Mouse (Mus musculus) left cerebral cortex, postnatal 10 days (tissue): ENCODE results near the gene Adcy1. TPM values are rescaled to one million over a fixed set of nuclear protein-coding genes. Genes with fewer than 3 reads are reported as not detected.

Source experiments
- DNase-seq, 2 experiments: peaks; one replicate each; pipeline ENCODE4 v3.0.0; 2021 to 2022; ENCODE audit warnings: low spot score in 2 of 2, mixed read lengths in 1 of 2; ENCODE audit errors: extremely low spot score in 1 of 2
- intact Hi-C: fragments of 180-260 bp; cut with DNase I; formaldehyde crosslinking; loops from one replicate; pipeline ENCODE4 v1.15.1; 2025
- total RNA-seq, 2 experiments: library from RNA; stranded (reverse); gene quantifications; 2 replicates each; pipeline ENCODE4 v1.2.3; 2021

Gene Adcy1
- total RNA-seq: 100 to 1,000 TPM; 428 to 485 TPM

DNA sequence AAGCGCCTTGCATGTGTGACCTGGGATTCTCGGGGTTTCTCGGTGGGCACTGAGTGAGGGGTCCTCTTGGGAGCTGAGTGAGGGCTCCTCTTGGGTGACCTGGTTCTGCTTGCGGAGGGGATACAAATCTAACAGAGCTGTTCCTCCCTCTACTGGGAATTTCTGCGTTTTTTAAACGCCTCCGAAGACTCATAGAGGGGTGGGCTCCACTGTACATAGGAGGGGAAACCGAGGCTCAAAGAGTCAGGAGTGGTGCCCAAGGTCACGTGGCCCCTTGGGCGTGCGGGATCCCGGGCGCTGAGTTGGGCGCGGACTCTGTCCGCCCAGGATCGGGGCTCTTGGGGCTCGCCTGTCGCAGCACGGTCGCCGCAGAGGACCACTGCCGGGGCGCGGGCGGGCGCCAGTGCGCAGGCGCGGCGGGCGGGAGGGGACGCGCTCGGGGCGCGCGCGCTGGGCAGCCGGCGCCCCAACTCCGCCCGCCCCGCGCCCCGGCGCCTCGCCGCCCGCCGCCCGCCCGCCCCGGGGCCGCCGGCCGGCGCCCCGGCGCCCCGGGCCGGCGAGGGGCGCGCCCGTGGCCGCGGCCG lies at the start of gene Adcy1:
TSS of gene Adcy1 (plus strand) at position 489 of the 584 bp plus-strand sequence.
- DNase-seq: peak in 1 of 2 experiments; percentile 75
- intact Hi-C loops: loop anchor here (5.0 to 10.0 kb wide), 2 partner anchors 51 to 408 kb away; partner anchors contain the start of gene Ramp3

DNA sequence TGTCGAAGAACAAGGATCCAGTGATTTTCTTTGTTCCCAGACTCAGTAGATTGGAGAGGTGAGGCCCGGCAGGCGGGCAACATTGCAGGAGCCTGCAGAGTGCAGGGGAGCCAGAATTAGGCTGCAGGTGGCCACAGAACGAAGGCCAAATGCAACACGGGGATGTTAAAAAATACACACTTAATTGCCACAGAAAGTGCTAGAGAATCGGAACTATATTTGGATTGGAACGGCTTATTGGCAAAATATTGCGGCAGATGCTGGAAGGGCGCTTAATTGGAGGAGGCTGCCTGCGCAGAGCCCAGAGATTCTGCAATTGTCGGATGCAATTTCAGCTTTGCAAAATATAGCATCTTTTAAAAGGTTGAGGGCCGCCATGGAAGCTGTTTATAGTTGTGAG lies 46.4 kb upstream of the Adcy1 start:
- peak in 1 of 2 experiments; percentile 56 for DNase-seq
- intact Hi-C loops: no loop called here

DNA sequence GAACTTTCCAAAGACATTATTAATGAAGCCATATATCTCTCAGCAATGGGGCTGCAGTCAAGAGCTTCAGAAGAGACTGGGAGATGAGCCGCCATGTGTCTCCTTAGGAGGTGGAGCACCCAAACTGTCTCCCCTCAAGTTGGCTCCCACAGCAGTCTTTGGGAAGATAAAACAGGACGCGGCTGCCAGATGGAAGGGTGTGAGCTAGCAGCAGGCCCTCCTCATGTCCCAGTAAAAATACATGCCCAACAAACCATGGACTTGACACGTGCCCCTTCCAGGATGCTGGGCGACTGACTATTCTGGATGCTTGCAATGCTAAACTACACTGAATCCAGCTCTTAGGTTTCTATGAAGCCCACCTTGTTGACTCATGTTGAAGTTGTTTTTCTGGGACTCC lies 45.2 kb upstream of the Adcy1 start:
- intact Hi-C loops: no loop called here
- DNase-seq: peak; percentile 38 to 45

DNA sequence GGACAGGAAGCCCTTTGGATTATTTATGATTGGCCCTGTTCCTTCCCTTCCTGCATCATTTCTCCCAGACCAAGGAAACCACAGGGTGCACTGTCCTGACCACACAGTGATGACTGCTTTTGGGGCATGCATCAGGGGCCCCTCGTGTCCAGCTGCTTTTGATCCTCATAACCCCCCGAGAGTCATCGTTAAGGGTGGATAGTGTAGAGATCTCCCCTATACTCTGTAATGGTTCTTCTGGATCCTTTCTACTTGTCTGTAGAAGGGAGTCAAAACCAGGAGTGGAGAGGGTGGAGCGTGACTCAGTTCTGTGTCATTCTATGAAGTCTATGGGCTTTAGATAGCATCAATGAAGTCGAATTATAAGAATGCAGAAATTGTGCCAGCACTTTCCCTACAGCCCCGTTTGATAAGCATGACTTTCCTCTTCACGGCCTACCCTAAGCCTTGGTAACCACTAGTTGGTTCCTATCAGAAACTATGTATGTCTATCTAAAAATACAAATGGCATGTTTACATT lies 44.2 kb upstream of the Adcy1 start:
- no peak for DNase-seq
- intact Hi-C loops: no loop called here

DNA sequence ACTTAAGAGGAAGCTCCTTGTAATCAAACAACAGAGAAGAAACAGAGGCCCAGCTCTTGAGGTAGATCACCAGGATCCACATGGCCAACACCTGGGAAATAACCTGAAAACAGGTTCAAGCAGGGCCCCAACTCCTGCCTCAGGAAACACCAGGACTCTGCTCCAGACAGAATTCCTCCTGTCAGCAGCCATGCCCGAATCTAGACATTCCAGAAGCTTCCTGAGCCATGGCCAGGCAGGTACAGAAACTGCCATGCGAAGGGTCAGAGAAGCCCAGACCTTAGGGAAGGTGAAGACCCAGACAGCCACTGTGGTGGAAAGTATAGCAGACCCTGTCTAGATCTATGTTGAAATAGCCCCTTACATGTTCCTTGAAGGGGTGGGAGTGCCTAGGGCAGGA lies 30.2 kb upstream of the Adcy1 start:
- no peak for DNase-seq
- intact Hi-C loops: no loop called here

DNA sequence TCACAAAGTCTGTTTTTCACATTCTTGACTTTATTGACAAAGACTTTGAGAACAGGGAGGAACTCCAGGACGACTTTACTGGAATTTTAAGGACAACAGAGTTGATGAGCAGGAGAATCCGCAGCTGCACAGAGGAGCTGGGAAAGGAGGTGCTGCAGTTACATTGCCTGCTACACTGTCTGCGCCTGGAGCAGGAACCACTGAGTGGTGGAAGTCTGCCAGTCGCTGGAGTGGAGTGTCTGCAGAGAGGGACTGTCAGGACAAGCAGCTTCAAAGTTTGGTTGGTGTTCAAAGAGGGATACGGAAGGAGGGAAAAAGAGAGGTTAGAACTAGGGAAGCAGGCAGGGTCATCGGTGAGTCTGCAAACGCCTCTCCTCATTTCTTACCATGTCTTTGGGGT lies 23.6 kb upstream of the Adcy1 start:
- peak in 1 of 2 experiments; percentile 57 for DNase-seq
- intact Hi-C loops: no loop called here

DNA sequence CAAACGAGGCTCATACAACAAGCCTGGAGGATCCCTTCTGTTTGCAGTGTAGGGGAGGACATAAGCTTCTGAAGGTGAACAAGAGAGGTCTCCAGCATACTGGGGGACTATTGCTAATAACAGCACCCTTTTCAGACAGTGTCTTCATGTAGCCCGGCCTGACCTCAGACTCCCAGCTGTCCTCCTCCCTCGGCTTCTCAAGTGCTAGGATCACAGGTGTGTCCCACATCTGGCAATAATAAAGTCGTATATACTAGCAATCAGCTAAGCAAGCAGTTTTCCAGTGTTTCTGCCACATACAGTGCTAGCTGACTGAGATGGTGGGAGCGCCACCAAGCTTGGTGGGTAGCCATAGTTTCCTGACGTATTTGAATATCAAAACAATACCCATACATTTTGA lies 22.5 kb upstream of the Adcy1 start:
- intact Hi-C loops: no loop called here
- DNase-seq: no peak

DNA sequence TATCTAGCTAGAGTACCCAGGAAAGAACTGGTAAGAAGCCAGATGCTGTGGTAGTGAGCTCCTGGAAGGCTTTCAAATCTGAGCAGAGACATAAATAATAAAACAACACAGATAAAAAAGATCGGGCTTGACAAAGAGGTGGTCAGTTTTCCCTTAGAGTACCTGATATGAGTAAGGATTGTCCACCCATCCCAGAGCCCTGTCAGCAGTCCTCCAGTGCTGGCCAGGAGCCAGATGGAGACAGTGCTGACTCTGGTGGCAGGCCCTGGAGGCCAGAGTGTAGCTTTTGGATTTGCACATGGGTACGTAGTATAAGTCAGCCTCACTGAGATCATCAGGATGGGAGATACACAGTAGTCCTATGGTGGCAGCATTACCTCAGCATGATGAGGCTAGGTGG lies 16.1 kb upstream of the Adcy1 start:
- DNase-seq: no peak
- intact Hi-C loops: no loop called here

DNA sequence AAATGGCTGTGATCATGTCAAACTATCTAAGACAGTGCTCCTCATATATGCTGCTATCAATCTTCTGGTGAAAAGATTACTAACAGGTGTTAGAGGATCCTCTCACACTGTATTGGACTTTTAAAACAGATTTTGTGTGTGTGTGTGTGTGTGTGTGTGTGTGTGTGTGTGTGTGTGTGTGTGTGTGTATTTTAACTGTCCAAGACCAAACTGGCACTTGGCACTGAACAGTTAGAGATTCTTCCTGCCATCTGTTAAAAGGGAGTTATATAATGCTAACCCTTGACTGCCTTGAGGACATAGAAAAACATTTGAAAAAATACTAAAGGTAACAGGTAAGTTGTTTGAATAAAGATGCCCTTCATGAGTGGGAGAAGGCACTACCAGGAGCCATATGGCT lies 15.7 kb upstream of the Adcy1 start:
- intact Hi-C loops: no loop called here

DNA sequence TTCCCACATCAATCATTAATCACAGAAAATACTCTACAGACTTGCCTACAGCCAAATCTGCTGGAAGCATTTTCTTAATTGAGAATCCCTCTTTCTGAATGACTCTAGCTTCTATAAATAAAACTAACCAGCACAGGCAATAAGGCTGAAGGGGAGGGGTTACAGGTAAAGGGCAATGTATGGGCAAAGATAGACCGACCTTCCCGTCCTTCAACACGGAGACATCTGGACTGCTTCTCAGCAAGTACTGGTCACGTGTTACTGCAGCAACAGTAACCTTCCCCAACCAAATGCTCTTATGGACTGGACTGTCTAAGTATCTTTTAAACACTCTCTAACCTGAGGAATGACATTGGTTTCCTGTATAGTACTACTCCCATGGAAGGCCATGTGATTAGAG lies 9.6 kb upstream of the Adcy1 start:
- intact Hi-C loops: no loop called here
- DNase-seq: no peak

More for the DNA sequence above, 15.7 kb upstream of the Adcy1 start:
- DNase-seq: no peak

DNA sequence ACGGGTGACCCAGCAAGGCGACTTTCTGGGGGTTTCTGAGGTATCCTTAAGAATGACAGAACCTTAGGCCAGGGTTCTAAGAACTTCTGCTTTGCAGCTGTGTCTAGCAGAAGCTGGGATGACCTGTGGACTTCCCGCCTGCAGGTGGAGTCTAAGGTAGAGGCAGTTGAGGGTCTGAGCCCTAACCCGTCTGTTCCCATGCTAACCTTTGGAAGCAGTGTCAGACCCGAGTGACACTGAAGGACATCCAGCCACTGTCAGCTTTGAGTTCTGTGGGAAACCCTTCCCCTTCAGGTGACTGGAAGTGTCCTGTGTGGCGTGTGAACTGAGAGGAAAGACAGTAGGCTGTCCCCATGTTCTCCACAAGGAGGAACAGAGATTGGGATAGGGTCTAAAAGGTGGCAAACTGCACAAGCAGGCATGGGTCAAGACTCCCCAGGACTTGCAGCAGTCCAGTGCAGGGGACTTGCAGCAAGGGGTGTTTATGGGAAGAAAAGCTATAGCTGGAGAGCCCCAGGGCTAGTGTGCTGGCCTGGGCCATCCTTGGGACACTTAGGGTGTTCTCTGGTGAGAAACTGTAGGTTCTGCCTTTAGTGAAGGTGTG lies 8.5 kb upstream of the Adcy1 start:
- intact Hi-C loops: no loop called here
- no peak for DNase-seq

DNA sequence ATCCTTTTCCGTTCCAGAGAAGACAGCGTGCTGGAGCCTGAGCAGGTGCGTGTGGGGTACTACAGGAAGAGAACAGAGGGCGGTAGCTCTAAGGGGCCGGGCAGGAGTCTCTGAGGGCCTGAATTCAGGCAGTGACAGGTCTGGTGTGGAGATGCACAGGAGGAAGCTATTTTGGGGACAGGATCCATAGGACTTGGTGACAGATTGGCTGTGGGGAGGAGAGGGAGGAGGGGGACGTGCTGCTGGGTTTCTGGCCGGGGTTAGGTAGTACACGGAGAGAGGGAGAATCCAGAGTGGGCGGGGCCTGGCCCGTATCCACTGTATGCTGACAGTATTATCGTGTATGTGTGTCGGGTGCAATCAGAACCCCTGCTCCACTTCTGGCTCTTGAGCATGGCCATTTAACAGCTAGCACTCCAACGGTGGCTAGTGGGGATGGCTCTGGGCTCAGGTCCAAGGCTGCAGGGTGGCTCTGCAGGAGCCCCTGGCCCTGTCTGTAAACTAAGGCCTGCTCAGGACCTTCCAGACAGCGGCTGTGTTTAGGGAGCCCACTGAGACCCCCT lies 7.8 kb upstream of the Adcy1 start:
- intact Hi-C loops: no loop called here
- peak; percentile 46 to 83 for DNase-seq

DNA sequence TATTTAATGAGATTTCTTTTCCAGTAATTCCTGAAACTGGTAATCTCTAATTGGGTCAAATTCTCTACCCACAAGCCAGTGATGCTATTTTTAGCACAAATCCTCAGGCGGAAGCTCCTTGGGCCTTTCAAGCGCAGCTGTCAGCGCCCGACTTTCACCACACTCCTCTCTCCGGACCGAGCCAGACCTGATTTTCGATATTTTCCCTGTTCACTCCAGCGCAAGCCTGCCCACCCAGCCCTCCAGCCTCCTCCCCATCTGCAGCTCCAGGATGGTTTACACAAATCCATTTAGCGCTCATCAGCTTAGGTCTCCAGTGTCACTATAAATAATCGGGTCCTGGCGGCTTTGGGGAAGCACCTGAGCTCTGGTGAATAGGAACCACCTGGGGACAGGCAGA lies 7.2 kb upstream of the Adcy1 start:
- intact Hi-C loops: no loop called here

DNA sequence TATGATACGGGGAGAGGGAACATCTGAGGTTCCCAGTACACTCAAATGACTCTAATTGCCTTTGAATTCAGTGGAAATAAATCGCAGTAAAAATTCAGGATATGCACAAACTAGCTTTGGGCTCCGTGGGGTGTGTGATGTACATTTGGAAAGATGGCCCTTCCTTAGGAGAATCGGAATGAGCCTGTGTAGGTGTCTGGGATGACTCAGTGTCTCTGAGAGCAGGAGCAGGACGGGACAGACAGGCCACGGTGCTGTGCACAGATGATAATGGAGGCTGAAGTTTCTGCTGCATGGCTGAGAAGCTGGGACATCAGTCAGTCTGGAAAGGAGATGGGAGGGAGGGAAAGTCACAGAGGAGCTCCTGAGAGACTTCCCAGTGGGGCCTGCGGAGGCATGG lies 5.5 kb upstream of the Adcy1 start:
- intact Hi-C loops: no loop called here

More for the DNA sequence above, 7.2 kb upstream of the Adcy1 start:
- peak in 1 of 2 experiments; percentile 53 for DNase-seq

DNA sequence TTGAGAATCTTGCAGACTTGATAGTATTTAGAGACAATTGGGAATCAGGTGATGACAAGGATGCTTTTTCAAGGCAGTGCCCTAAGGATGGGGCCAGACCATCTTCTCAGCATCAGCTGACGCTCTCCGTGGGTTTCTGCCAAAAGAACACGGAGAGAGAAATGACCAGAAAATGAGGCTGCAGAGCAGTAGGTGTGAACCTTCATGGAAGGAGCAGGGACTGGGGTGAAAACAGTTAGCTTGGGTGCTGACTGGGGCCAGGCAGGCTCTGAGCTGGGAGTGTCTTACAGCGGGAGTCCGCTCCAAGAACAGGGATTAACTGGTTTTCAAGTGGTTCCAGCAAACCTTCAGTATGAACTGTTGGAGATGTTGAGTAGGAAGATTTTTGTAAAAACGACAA lies 1.3 kb upstream of the Adcy1 start:
- intact Hi-C loops: loop anchor here (5.0 to 10.0 kb wide), 2 partner anchors 50 to 407 kb away; partner anchors contain the start of gene Ramp3
- no peak for DNase-seq

More for the DNA sequence above, 5.5 kb upstream of the Adcy1 start:
- no peak for DNase-seq

DNA sequence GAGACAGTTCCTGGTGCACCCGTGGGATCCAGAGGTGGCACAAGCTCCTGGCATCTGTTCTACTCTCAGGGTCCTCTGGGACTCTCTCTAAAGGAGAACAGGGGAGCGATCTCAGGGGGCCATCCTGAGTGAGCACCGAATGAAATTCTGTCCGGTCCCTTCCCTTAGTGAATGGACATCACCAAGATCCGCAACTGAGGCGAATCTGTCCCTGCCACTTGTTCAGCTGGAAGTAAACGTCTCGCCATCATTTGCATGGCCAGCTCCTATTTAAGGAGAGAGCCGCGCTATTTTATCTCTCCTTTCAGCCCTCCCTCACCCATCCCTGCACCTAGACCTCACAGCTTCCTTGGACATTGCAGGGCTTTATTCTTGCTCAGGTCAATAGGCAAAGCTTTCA lies 723 bp upstream of the Adcy1 start:
- intact Hi-C loops: loop anchor here (5.0 to 10.0 kb wide), 2 partner anchors 50 to 408 kb away; partner anchors contain the start of gene Ramp3
- DNase-seq: no peak

DNA sequence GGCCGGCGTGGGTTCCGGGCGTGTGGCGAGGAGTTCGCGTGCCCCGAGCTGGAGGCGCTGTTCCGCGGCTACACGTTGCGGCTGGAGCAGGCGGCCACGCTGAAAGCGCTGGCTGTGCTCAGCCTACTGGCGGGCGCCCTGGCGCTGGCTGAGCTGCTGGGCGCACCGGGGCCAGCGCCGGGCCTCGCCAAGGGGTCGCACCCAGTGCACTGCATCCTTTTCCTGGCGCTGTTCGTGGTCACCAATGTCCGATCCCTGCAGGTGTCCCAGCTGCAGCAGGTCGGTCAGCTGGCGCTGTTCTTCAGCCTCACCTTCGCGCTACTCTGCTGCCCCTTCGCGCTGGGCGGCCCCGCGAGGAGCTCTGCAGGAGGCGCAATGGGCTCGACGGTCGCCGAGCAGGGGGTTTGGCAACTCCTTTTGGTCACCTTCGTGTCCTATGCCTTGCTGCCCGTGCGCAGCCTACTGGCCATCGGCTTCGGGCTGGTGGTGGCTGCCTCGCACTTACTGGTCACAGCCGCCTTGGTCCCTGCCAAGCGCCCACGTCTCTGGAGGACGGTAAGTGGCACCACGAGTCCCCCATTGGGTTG lies 485 bp downstream of the Adcy1 start:
- intact Hi-C loops: loop anchor here (5.0 to 10.0 kb wide), 2 partner anchors 51 to 409 kb away; partner anchors contain the start of gene Ramp3
- peak in 1 of 2 experiments; percentile 57 for DNase-seq

DNA sequence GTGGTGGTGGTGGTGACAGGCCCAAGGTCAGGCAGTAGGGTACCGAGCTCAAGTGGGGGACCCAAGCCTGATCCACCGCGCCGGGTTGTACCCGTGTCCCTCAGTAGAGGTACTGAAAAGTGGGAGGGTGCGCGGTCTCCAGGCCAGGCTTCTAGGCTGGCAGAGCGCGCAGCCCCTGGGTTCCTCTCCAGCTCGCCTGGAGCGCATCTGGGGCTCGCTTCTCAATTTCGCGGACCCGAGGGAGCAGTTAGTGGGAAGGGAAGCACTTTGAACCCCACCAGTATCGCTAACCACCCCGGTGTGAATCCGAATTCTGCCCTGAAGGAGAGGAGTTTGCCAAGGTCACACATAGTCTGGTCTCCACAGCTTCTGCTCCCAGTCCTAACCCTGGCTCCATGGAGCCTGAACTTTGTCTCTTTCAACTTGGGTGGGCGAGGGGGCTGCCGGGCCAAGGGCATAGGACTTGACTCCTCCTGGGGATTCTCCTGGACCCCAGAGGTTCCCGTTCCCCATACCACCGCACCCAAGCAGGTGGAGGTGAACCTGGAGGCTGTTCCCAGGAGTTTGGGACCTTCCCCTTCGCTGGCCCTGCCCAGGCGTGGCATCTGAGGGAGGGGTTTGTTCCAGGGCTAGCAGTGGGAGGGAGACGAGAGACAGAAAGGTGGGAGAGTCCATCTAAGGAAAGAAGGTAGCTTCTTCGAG lies 1.3 kb downstream of the Adcy1 start:
- DNase-seq: no peak
- intact Hi-C loops: loop anchor here (5.0 to 10.0 kb wide), 2 partner anchors 52 to 410 kb away; partner anchors contain the start of gene Ramp3

DNA sequence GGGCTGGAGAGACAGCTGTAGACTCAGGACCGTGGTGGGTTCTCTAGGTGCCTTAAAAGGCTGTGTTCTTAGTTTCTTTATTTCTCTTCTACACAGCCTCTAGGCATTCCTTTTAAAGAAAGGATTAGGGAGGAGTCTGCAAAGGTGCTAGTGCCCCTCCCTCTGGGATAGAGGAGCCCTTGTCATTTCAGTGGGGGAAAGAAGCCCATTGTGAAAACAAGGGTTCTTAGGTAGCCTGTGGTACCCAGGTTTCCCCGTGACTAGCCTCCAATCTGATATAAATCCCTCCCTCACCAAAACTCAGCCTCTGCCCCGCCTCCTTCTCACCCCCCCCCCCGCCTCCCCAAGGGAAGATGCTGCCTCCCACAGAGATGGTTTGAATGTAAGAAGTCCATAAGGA lies 2.1 kb downstream of the Adcy1 start:
- DNase-seq: no peak
- intact Hi-C loops: loop anchor here (10.0 kb wide), 1 partner anchor 411 kb away; the partner anchor contains the start of gene Ramp3
